Mouse (Mus musculus) lung, postnatal 36 days (tissue): Measurements from ENCODE around the gene Bicra.

Experiments
- DNase-seq: peaks from one replicate; pipeline ENCODE4 v3.0.0; 2022; ENCODE audit warnings: mixed read lengths

Bicra gene

DNA sequence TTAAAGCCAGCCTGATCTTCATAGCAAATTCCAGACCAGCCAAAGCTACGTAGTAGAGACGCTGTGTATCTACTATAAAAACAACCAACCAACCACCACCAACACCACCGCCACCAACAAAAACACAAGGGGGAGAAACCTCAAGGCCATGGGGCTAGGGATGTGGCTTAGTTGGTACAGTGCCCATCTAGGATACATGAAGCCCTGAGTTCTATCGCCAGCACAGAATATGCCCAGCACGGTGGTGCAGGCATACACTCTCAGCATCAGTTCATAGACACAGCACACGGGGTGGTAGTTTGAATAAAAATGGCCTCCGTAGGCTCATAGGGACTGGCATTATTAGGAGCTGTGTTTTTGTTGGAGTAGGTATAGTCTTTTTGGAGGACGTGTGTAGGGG is 79.4 kb downstream of the Bicra start:
- DNase-seq: no peak

DNA sequence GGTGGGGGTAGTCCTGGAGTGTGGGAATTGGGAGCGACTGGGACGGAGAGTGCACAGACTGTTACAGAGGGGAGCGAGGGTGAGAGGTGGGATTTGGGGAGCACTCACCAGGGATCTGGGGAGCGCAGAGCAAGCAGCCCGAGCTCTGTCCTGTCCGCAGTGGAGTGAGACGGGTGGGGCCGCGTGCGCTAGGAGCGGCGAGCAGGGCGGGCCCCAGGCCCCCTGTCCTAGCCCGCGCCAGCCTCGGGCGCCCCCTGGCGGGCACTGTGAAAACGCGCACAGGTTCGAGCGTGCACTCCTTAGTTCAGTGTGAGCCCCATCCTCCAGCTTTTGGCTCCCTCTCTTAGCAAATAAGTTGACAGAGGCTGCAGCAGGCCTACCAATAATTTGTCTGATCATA is 80.4 kb downstream of the Bicra start, which contains the start of gene Ehd2:
Gene Ehd2 (minus strand): TSS at position 256 of the 400 bp plus-strand sequence.
- peak; percentile 84 for DNase-seq

DNA sequence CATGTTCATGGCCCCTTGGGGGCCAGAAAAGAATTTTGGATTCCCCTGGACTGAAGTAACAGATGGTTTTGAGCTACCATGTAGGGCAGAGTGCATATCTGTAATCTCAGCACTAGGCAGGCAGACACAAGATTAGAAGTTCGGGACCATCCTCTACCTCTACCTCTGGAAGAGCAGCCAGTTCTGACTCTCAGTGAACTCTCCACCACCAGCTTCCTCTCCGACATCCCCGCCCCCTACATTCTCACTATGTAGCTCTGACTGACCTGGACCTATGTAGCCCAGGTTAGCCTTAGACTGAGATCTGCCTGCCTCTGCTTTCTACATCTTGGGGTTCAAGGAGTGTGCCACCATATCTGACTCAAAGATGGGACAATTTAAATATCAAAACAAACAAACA is 81.2 kb downstream of the Bicra start:
- no peak for DNase-seq

DNA sequence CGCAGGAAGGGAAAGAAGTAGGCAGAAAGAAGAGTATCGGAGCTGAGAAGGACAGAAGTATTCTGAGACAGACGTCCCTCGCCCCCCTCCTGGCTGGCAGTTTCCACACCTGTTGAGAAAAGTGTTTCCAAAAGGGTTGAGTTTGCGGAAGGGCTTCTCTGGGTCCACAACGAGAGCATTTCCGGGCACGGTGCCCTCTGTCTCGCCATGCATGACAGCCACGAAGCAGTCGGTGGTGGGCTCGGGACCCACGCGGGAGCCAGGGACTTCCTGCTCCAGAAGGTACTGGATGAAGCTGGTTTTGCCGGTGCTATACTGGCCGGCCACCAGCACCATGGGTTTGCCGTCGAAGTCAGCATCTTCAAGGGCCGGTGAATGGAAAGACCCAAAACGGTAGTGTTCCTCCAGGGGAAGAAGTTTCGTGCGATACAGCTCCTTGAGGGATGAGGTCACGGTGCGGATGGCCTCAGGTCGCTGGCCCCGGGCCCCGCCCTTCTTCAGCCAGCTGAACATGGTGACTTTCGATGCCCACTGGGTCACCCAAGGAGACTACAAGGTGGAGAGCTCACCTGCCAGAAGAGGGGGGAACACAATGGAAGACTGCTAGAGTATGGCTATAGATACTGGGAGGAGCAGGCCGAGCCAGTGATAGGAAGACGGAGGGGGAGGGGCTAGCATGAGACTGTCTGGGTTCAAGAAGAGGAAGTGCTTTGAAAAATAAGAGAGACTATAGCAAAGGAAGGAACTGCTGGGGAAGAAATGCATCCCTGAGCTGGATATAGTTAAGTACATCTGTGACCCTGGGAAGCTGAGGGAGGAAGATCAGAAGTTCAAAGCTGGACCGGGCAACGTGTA is 83.7 kb downstream of the Bicra start:
- DNase-seq: no peak

DNA sequence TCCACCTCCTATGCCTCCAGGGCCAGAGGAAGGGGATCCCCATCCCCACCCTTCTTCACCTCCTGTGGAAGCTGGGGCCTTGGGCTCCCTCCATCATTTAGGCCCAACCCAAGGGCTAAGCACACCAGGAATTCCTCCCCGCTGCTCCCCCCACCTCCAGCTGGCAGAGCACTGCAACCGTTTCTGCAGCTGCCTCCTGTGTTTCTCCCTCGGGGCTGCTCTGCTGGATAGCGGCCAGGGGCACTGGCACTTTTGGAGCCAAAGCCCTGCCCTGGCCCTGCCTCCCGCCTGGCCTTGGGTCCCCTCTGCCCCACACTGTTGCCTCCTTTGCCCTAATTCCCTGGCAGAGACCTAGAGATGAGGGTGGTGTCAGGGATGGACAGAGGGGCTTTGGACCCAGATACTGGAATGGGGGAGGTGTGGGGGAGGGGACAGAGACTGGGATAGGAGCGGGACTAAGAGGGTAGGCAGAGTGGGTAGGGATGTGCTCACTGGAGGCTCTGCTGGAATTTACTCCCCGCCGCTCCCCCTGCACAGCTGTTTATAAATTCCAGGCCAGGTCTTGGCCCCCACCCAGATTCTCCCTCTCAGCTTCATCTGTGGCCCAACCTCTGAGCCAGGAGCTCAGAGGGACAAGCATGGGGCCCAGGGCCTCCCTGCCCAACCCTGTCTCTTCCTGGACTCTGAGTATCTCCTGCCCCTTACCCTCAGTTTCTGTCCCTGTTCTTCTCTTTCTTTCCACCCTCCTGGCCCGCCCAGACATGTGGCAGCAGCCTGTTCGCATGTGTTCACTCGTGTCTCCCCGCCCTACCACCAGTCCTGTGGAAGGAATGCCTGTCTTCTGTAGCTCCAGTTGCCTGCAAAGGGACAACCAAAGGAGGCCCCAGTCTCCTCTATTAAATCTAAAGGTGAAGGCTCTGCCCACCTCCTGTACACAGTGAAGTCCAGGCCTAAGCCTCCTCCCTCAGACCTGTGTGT is 85.1 kb downstream of the Bicra start:
- peak; percentile 94 for DNase-seq

DNA sequence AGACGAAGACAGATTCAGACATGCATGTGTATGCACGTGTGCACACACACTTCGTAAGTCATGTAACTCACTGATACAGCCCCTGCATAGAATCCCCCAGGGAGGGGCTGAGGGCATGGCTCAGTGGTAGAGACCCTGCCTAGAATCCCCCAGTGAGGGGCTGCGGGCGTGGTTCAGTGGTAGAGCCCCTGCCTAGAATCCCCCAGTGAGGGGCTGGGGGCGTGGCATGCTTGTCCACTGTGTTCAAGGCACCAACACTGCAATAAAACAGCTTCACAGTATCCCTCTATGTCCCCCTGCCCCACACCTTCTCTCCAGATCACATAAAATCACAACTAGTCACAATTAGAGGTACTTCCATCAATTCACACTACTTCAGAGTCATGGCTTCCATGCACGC is 85.9 kb downstream of the Bicra start:
- DNase-seq: no peak

DNA sequence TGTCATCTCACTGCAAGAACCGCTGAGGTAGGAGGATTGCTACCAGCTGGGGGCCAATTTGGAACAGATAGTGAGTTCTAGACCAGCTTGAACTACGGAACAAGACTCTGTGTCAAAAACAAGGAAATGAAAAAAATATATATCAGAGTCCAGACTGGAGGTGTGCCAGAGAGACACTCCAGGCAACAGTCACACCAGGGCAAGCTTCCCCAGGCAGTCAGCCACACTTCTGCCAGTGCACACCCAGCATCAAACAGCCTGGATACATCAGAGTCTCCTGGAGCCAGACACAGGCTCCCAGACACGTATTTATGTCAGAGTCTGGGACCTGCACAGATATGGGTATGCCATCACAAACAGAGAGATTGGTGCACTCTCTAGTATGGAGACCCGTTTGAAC is 86.5 kb downstream of the Bicra start:
- DNase-seq: peak; percentile 57

DNA sequence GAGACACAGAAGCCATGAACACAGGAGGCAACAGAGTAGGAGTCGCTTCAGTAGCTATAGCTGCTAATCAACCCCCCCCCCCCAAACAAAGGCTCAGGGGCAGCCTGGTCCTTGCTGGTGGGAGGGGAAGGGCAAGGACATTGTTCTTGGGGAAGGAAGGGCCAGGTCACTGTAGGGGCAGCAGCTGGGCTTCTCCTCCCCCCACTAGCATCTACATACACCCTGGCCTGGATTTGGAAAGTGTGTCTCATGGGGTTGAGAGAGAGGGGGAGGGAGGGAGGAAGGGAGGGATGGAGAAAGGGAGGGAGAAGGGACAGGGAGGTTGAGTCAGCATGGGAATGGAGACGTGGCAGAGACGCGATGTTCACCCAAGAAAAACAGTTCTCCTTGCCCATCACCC is 87.0 kb downstream of the Bicra start:
- no peak for DNase-seq

DNA sequence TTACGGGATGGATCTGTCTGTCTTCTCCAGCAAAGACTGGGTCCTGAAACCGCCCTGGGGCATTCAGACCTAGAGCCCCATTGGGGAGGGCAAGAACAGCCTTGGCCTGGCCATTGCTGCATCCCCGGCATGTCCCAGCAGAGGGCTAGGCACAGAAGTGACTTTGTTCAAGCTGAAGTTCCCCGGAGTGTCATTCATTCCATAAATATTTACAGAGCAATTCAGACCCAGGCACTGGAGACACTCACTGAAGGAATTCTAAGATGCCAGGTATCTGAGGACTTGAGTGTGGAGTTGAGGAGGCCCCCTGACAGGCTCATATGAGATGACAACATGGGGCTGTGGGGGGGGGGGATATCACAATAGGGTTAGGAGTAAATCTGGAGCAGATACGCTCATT is 91.6 kb downstream of the Bicra start:
- DNase-seq: peak; percentile 81

DNA sequence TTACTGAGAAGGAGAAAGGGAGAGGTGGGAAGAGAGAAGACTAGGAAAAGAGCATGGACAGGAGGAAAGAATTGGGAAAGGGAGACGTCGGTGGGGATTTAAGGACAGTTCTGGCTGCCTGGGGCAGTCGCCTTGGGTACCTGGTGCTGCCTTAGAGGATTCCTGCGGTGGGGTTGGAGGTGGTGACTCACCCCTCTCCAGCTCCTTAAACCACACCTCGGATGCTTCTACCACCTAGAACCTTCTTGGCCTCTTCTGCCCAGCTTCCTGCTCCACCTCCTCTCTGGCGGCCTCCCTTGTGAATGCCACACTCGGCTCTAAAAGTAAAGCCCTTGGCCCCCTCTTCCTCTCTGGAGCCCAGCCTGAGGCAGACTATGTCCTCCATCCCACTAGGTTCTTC is 92.2 kb downstream of the Bicra start:
- DNase-seq: peak; percentile 78

DNA sequence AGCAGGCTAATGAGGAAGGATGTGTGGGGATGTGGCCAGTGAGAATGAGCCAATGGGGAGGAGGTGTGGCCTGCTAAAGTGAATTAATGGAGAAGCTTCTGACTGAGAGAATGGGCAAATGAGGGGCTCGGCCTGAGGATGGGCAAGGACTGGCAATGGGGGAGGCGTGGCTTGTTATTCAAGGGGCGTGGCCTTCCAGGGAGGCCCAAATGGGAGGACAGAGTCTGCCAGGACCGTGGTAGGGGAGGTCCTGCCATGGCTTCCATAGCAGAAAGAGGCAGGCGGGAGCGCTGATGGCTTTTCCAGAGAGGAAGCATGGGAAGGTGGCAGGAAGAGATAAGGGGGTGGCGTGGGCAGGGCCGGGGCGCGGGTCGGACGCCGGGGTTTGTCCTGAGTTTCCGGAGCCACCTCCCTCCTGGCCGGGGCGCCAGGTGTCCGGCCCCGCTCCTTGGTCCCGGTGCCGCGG is 92.7 kb downstream of the Bicra start:
- DNase-seq: peak; percentile 90

DNA sequence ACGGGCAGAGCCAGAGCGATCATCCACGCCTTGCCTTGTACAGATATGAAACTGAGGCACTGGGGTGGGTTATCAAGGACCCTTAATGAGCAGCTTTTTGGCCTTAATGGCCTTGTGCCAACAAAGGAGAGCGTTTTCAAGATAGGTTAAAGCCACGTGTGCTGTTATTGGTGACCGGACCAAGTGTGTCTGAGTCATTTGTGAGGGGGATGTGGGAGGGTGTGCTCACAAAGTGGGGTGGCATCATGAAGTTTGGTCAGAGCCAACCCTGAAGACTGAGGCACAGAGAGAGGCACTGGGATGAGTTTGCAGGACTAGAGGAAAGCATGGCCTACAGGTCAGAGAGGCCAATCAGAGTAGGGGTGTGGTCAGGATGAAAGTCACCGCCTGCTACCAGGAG is 93.3 kb downstream of the Bicra start:
- no peak for DNase-seq

DNA sequence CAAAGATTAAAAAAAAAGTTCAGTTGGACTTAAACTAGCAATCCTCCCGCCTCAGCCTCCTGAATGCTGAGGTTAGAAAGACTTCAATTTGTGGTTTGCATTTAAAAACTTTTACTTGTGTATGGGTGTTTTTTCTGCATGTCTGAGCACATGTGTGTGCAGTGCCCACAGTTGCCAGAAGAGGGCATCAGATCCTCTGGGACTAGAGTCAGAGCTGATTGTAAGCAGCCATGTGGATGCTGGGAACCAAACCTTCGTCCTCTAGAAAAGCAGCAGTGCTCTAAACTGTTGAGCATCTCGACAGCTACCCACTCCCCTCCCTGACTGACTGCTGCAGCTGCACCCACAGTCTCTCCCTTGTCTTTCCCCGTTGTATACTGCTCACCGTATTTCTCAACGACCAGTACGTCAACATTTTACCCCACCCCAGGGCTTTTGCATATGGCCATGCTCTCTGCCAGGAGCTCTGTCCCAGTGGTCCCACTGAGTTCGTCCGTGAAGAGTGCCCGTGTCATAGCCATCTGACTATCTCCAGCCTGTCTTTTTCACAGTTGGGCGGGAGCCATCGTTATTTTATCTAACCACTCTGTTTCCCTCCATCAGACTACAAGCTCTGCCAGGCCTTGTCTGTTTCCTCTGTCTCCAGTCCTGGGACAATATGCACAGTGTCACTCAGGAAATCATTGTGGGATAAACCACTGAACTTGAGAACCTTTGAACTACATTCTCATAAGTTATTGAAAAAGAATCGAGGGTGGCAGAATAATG is 94.2 kb downstream of the Bicra start:
- peak; percentile 53 for DNase-seq

DNA sequence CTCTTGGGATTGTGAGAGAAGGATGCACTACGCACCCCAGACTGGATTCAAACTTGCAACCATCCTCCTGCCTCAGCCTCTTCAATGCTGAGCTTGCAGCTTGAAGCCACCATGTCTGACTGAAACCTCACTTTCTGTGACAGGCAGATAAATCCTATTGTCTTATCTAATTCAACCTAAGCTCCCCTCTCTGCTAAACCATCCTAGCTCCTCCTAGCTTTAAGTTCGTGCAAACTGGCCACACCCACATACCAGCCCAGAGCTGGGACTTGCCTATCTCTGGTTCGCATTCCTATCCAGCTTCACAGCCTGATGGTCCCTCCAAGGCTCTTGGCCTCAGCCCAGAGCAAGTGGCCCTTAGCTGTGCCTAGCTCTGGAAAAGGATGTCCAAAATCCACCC is 95.3 kb downstream of the Bicra start:
- no peak for DNase-seq

DNA sequence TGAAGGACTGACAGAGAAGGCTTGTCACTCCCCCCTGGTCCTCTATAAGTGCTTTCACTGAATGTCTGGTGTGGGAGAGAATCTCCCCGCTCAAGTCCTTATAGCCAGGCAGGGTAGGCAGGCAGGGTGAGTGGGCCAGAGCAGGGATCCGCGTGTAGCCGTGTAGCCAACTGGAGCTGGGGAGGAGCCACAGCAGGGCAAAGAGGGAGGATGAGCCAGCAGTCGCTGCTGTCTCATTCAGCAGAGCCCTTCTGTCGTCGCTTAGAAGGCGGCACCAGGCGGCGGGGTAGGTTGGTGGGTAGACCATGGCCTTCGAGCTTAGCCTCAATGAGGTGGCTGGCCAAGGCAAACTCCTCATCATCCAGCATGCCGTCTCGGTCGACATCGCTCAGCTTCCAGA is 97.7 kb downstream of the Bicra start:
- no peak for DNase-seq

DNA sequence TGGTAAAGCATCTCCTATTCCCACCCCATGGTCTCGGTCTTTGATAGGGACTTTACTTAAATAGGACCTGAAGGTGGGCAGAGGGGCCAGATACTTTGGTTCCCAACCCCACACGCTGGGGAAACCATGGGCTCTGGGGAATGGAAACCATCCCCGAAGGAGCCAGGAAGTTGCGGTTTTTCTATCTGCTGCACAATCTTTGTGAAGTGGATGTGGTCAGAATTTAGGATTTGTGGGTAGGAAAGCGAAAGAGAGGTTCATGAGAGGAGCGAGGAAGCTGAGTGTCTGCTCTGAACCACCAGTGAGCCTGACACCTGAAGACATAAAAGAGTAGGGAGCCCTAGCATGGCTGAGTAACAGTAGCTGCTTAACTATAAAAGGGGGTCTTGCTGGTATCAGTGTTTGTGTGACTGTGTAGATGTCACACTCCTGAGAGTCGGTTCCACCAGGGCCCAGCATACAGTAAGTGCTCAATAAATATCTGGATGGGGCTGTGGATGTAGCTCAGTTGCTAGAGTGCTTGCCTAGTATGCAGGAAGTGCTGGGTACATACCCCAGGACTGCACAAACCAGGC is 98.4 kb downstream of the Bicra start:
- DNase-seq: no peak

DNA sequence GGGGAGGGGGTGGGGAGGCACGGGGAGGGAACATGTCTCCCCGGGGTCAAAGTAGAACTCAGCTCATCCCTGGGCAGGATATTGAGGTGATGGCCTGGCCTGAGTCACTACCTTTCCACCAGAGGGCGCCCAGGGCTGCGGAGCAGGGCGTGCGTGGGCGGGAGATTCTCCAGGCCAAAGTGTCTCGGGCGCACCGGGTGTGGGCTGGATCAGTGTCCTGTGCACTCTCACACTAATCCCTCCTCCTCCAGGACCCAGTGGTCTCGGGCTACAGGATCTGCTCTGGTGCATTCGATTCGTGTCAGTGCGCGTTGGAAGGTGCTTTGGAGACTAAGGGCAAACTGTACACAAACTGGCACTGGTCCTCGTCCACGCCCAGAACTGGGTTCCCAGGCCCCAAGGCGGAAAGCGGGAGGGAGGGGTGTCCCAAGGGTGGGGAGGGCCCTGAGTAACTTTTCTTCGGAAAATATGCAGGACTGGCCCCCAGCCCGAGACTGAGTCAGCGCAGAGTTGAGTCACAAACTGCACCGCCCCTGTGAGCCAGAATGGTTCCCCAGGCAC is 99.3 kb downstream of the Bicra start:
- DNase-seq: peak; percentile 92

DNA sequence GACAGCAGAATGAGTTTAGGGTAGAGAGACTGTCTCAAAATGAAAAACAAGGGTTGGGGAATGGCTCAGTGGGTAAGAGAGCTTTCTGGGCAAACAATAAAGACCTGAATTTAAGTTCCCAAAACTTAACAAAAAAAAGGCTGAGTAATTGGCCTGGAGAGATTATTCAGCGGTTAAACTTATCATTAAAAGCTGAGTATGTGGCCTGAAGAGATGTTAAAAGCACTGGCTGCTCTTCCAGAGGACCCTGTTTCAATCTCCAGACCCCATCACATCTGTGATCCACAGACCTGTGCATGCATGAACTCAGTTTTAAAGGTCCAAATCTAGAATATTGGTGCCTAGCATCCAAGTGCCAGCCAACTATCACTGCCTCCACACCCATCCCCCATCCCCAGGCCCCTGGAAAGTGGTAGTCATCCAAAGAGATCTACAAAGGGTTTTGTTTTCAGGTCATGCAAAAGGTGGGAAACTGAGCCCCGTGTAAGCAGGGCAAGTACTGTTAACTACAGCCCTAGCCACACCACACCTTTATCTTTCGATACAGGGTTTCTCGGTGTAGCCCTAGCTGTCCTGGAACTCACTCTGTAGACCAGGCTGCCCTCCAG is 100.0 kb downstream of the Bicra start:
- DNase-seq: no peak

DNA sequence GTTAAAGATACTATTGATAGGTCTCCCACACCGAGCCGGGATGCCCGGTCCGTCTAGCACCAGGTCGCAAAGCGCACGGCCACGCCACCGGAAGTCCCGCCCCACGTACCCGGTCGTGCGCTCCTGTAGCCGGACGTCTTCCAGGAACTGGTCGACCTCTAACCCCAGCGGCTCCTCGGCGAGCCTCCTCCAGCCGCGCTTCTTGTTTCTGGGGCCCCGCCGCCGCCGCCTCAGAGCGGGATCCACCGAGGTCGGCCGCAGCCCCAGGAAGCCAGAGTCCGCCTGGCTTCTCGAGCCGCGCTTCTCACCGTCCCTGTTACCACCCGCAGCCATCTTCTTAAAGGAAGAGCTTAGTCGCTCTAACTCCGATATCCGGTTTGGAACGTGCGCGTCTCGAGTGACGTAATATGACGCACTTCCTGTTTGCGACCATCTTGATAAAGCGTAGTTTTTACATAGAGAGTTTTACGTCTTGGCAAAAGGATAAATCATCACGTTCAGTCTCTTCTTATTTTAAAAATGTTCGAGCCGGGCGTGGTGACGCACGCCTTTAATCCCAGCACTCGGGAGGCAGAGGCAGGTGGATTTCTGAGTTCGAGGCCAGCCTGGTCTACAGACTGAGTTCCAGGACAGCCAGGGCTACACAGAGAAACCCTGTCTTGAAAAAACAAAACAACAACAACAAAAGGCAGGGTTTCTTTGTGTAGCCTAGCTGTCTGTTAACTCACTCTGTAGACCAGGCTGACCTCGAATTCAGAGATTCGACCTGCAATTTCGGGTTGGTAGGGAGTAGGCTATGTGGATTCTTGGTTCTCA is 101.8 kb downstream of the Bicra start, which contains the start of gene Nop53:
Gene Nop53 (minus strand): TSS at position 354 of the 816 bp plus-strand sequence.
- DNase-seq: peak; percentile 98

DNA sequence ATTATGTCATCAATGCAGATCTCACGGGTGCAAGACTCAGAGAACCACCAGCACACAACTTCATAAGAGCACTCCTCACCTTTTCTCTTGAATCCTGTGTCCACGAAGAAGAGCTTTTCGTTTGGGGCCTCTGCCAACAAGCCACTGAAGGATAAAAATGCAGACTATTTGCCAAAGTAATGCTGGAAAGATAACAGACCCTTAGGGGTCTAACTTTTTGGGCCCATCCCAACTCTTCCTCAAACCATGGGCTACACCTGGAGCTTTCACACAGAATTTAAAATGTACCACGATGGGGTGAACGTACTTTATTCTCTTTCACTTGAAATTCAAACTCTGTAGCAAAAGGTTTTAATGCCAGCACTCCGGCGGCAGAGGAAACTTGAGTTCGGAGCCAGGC is 102.5 kb downstream of the Bicra start:
- DNase-seq: no peak

DNA sequence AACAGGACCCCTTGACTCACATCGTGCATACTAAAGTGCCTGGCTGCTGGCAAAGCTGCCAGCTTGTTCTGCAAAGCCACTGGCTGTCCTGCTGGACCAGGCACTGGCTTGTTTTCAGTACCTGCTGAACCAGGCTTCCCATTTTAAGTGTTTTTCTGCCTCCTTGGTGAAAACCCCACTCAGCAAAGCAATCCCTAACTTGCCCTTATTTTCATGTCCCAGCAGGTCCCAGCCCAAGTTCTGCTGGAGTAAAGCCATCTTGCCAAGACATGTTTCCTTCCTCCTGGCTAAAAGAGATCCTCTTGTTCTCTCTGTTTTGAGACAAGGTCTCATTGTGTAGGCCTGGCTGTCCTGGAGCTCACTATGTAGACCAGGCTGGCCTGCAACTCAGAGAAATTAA is 103.4 kb downstream of the Bicra start:
- DNase-seq: no peak
